In genomic region chr3:127269616-127270015, GRCm38 (mm10) we compare ENCODE assay signal across 12 mouse cellular contexts.
"Had no signal": no experiment of that assay in that cellular context is flagged by ENCODE, and none has a peak within 500 bp of the region (broad histone marks: within the 10 kb centered on the region; RNA-seq: fewer than 3 reads in every experiment).

No protein-coding gene starts in this region.

- H3K36me3 ChIP-seq: kidney, embryonic 15.5 days; liver, embryonic 13.5 days; midbrain, embryonic 12.5 days had no signal

- H3K4me2 ChIP-seq: kidney, embryonic 15.5 days; liver, embryonic 13.5 days; midbrain, embryonic 12.5 days had no signal

- H3K4me3 ChIP-seq: kidney, embryonic 15.5 days; left cerebral cortex, adult 2 months; liver, embryonic 13.5 days; midbrain, embryonic 12.5 days had no signal

- H3K27me3 ChIP-seq: kidney, embryonic 15.5 days; liver, embryonic 13.5 days; midbrain, embryonic 12.5 days had no signal

- H3K27ac ChIP-seq: kidney, embryonic 15.5 days; liver, embryonic 13.5 days had no signal

- H3K9me3 ChIP-seq: kidney, embryonic 15.5 days; liver, embryonic 13.5 days; midbrain, embryonic 12.5 days had no signal

- H3K4me1 ChIP-seq: kidney, embryonic 15.5 days; liver, embryonic 13.5 days had no signal

- DNase-seq: kidney, adult 2 months; kidney, postnatal 10 days; kidney, postnatal 36 days; layer of hippocampus, postnatal 36 days; liver, embryonic 13.5 days; lung, adult 2 months; lung, postnatal 14 days; lung, postnatal 4 days; thymus, postnatal 25 days had no signal

- H3K9ac ChIP-seq: kidney, embryonic 15.5 days; liver, embryonic 13.5 days; midbrain, embryonic 12.5 days had no signal
